Mouse (Mus musculus) gastrocnemius, adult 8-10 months (tissue): ENCODE measurements around the gene Antxr1. TPM values are rescaled to one million over a fixed set of nuclear protein-coding genes. Genes with fewer than 3 reads are reported as not detected.

ENCODE experiments used
- DNase-seq, 2 experiments: peaks; one replicate each; pipeline ENCODE4 v3.0.0; 2022; ENCODE audit warnings: low spot score in 2 of 2
- total RNA-seq, 4 experiments: library from RNA; stranded (reverse); gene quantifications; 2 replicates each; pipeline ENCODE4 v1.2.4; 2022

Antxr1 gene
- total RNA-seq, 4 experiments from 2014 or later, result 3.6 to 7.0 (median 5.2) TPM

GRCm38 (mm10) chr6:87143594-87143993 lies 192.0 kb downstream of the Antxr1 start:
- no peak for DNase-seq

- DNase-seq, result no peak
These were observed 193.4 kb downstream of the Antxr1 start for GRCm38 (mm10) chr6:87142239-87142638.

GRCm38 (mm10) chr6:87139796-87140553 lies 195.6 kb downstream of the Antxr1 start:
- no peak for DNase-seq

GRCm38 (mm10) chr6:87138479-87138878 lies 197.1 kb downstream of the Antxr1 start:
- DNase-seq, result no peak

- no peak for DNase-seq
These were observed 201.6 kb downstream of the Antxr1 start for GRCm38 (mm10) chr6:87133966-87134546.

- DNase-seq, result no peak
These were observed 202.1 kb downstream of the Antxr1 start for GRCm38 (mm10) chr6:87133520-87133919.

- DNase-seq, result no peak
These were observed 204.5 kb downstream of the Antxr1 start for GRCm38 (mm10) chr6:87131078-87131477.

- no peak for DNase-seq
These were observed 205.0 kb downstream of the Antxr1 start for GRCm38 (mm10) chr6:87130628-87131027.

- no peak for DNase-seq
These were observed 205.8 kb downstream of the Antxr1 start for GRCm38 (mm10) chr6:87129861-87130260.

- DNase-seq, result no peak
These were observed 208.4 kb downstream of the Antxr1 start for GRCm38 (mm10) chr6:87127049-87127753.

GRCm38 (mm10) chr6:87123973-87124372 lies 211.6 kb downstream of the Antxr1 start:
- no peak for DNase-seq

- no peak for DNase-seq
These were observed 212.2 kb downstream of the Antxr1 start for GRCm38 (mm10) chr6:87123406-87123805.

GRCm38 (mm10) chr6:87121961-87122360 lies 213.7 kb downstream of the Antxr1 start:
- no peak for DNase-seq

- no peak for DNase-seq
These were observed 215.0 kb downstream of the Antxr1 start for GRCm38 (mm10) chr6:87120661-87121060.

- DNase-seq, result no peak
These were observed 215.6 kb downstream of the Antxr1 start for GRCm38 (mm10) chr6:87119975-87120374.

GRCm38 (mm10) chr6:87119066-87119837 lies 216.4 kb downstream of the Antxr1 start:
- no peak for DNase-seq

- DNase-seq, result no peak
These were observed 219.0 kb downstream of the Antxr1 start for GRCm38 (mm10) chr6:87116596-87116995.

GRCm38 (mm10) chr6:87115981-87116380 lies 219.6 kb downstream of the Antxr1 start:
- no peak for DNase-seq

- peak in 1 of 2 experiments; percentile 22 for DNase-seq
These were observed 223.5 kb downstream of the Antxr1 start for GRCm38 (mm10) chr6:87112125-87112524.

GRCm38 (mm10) chr6:87111493-87111892 lies 224.1 kb downstream of the Antxr1 start:
- DNase-seq, result no peak

- no peak for DNase-seq
These were observed 231.4 kb downstream of the Antxr1 start, which contains the start of gene D6Ertd527e for GRCm38 (mm10) chr6:87104123-87104796. D6Ertd527e (plus strand) TSS chr6:87104746.
